ENCODE assay signal across 15 mouse cellular contexts in genomic region chr3:3961166-3961565, GRCm38 (mm10).
"Had no signal": no experiment of that assay in that cellular context is flagged by ENCODE, and none has a peak within 500 bp of the region (broad histone marks: within the 10 kb centered on the region; RNA-seq: fewer than 3 reads in every experiment).

No protein-coding gene starts in this region.

- DNase-seq: retina, postnatal 1 day; right cerebral cortex, adult 18-20 months; right cerebral cortex, postnatal 14 days; right cerebral cortex, postnatal 25 days; right cerebral cortex, postnatal 4 days; spleen, adult 18-20 months; thymus, adult 18-20 months; thymus, adult 2 months; thymus, postnatal 14 days; thymus, postnatal 25 days; thymus, postnatal 36 days; thymus, postnatal 4 days had no signal

- H3K36me3 ChIP-seq: neural tube, embryonic 15.5 days; stomach, embryonic 15.5 days had no signal

- H3K4me3 ChIP-seq: neural tube, embryonic 15.5 days; stomach, embryonic 15.5 days had no signal

- H3K9me3 ChIP-seq: neural tube, embryonic 15.5 days; stomach, embryonic 15.5 days had no signal

- H3K27me3 ChIP-seq: neural tube, embryonic 15.5 days; stomach, embryonic 15.5 days had no signal

- H3K27ac ChIP-seq: neural tube, embryonic 15.5 days; stomach, embryonic 15.5 days; stomach, postnatal 0 days had no signal

- H3K4me1 ChIP-seq: neural tube, embryonic 15.5 days; stomach, embryonic 15.5 days had no signal
